Mouse (Mus musculus): ENCODE data around the gene Prr22.

Gene Prr22

DNA sequence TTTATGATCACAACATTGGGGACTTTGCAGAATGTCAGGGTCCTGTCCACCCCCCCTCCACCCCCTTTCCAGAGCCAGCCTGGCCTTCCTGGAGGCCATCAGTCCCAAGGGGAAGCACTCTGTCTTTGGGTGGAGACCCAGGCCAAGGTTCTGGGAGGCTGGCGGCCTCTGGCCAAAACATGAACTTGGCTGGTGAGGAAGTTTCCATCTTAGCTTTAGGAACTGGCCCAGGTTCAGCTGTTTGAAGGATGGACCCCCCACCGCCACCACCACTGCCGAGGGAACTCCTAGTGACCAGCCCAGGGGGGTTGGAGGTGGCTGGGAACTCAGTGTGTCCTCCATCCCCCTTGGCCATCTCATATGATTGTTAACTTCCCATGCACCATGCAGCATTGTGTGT lies 9.0 kb upstream of the Prr22 start:
- DNase-seq (ENCODE audit: low spot score in 2 of 2): no peak

- DNase-seq (ENCODE audit: low spot score in 2 of 2): peak; percentile 73 to 77
Observed at GRCm38 (mm10) chr17:56761991-56762410, 8.0 kb upstream of the Prr22 start.

DNA sequence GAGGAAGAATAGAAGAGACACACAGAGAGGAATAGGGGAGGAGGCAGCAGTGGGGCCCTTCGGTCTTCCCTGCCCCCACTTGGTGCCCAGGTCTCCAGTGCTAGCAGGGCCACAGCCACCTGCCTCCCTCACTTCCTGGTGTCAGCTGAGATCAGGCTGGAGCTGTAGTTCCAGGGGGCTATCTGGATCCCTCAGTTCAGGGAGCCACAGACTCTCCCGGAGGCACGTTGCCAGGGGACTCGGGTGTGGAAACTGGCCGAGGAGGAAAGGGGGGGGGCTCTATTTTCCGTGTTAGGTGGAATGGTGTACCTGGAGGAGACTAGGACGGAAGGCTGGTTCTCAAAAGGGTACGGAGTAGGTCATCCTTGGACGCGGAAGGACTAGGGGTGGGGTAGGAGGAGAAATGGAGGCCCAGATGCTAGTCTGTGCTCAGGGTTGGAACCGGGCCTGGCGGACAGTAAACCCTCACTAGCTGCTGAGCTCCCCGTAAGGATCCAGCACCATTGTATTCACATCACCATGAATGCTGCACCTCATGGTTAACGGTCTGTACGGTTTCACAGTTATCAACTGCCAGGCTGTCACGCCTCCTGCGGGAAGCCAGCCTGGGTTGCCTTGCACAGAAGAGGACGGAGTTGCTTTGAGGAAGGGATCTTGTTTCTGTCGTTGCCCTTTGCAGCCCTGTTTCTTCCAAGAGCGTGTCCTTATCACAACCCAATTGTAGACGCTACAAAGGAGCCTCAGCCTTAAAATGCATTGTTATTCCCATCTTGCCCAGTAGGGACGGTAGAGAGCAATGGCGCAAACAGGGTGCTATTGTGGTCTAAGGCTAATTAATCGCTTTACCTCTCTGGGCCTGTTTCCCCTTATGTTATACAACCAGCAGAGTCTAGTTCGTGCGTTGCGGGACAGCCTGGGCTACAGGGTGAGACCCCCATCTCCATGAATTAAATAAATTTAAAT lies 7.0 kb upstream of the Prr22 start:
- no peak for DNase-seq (ENCODE audit: low spot score in 2 of 2)

GRCm38 (mm10) chr17:56763741-56764250 lies 6.3 kb upstream of the Prr22 start:
- no peak for DNase-seq (ENCODE audit: low spot score in 2 of 2)

GRCm38 (mm10) chr17:56764474-56765354 lies 5.3 kb upstream of the Prr22 start, which contains the start of gene Dus3l:
Dus3l (plus strand) TSS chr17:56764757.
- DNase-seq (ENCODE audit: low spot score in 2 of 2): peak; percentile 87 to 88

DNA sequence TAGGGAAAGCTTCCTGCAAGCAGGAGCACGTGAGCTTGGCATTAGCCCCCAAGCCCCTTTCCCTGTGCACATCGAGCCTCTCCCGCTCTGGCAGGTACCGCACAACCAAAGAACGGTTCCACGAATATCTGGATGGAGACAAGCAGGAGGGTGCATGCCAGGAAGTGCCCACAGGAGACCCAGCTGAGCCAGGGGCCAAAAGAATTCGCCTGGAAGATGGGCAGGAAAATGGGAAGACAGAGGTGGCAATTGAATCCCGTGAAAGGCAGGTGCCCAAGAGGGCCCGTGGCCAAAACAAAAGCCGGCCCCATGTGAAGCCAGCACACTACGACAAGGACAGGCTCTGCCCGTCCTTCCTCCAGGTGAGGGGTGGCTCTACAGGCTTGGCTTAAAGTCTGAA lies 4.6 kb upstream of the Prr22 start:
- DNase-seq (ENCODE audit: low spot score in 2 of 2): no peak

- no peak for DNase-seq (ENCODE audit: low spot score in 2 of 2)
Observed at GRCm38 (mm10) chr17:56766631-56767405, 3.2 kb upstream of the Prr22 start.

- DNase-seq (ENCODE audit: low spot score in 2 of 2): no peak
Observed at GRCm38 (mm10) chr17:56767531-56768135, 2.4 kb upstream of the Prr22 start.

DNA sequence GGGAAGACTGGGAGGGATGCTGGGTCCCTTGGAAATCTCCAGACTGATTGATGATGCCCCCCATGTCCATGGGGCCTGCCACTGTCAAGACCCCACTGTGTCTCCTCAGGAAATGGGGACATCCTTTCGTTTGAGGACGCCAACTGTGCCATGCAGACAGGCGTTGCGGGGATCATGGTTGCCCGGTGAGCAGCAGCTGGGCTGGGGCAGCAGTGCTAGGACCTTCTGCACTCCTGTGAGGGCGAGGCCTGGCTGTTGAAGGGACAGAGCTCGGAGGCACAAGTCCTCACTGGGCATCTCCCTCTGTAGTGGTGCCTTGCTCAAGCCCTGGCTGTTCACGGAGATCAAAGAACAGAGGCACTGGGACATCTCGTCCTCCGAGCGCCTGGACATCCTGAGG lies 1.1 kb upstream of the Prr22 start:
- DNase-seq (ENCODE audit: low spot score in 2 of 2): no peak

DNA sequence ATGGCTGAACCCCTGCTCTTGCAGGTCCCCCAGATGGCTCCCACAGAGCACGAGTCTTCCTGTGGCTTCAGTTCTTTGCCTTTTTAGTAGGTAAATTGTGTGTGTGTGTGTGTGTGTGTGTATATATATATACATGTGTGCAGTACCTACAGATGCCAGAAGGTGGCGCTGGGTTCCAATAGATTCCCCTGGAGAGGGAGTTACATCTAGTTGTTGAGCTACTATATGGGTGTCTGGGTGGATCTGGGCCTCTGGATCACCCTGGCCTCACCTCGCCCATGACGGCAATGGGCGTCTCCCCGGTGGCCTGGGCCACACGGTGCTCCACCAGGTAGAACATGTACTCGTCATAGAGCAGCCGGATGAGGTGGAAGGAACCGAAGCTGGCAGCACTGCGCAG lies 7.5 kb downstream of the Prr22 start:
- DNase-seq (ENCODE audit: low spot score in 2 of 2): no peak

- no peak for DNase-seq (ENCODE audit: low spot score in 2 of 2)
Observed at GRCm38 (mm10) chr17:56778779-56779362, 8.8 kb downstream of the Prr22 start.

GRCm38 (mm10) chr17:56780291-56780978 lies 10.4 kb downstream of the Prr22 start:
- DNase-seq (ENCODE audit: low spot score in 2 of 2): no peak

DNA sequence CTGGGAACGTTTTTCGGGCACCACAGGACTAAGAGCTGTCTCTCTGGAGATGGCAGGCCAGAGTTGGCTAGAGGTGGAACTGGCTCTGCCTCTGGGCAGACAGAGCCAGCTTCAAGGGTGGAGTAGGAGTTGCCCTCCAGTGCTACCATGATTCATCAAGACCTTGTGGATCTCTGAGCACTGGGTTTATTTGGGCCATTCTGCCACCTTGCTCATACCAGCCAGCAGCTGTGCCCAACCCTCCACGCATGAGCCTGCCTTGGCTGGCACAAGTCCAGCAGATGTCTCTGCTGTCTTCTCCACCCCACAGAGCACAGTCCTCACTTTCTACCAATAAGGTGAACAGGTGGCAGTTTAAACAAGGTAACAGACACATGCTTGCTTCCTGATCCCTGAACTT lies 18.8 kb downstream of the Prr22 start:
- DNase-seq (ENCODE audit: low spot score in 2 of 2): no peak

DNA sequence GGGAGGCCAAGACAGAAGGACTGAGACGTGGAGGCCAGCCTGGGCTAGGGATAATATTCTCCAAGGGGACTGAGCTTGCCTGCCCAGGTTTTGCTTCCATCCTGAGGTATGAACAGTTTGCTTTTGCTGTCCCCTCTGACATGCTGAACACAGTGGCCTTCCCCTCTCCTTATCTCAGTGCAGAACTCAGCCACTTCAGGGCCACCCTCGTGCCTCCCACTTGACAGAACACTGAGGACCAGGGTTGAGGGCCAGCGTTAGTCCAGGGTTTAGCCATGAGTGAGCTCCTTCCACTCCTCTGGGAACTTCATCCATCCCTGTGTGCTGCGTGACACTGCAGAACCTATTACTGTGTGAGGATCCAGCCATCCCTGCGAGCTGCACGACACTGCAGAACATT lies 19.2 kb downstream of the Prr22 start:
- DNase-seq (ENCODE audit: low spot score in 2 of 2): no peak

DNA sequence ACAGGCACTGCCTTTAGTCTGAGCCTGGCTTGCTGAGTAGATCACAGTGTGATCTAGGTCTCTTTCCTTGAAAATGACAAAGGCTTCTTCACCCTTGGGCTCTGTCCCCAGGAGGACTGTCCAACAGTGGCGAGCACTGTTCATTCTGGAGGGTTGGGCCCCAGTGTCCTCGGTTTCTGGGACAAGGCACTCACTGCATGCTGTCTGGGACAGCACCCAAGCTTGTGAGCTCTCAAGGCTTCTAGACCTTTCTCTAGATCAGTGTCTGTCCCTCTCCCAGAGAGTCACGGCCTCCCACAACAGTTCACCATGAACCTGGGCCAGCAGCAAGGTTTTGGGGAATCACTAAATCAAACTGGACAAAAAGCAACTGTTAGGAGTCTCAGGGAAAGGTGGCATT lies 22.5 kb downstream of the Prr22 start:
- no peak for DNase-seq (ENCODE audit: low spot score in 2 of 2)

- DNase-seq (ENCODE audit: low spot score in 2 of 2): no peak
Observed at GRCm38 (mm10) chr17:56793614-56794319, 23.7 kb downstream of the Prr22 start.

- DNase-seq (ENCODE audit: low spot score in 2 of 2): no peak
Observed at GRCm38 (mm10) chr17:56799276-56799675, 29.2 kb downstream of the Prr22 start.

GRCm38 (mm10) chr17:56802065-56802464 lies 32.0 kb downstream of the Prr22 start:
- DNase-seq (ENCODE audit: low spot score in 2 of 2): no peak

DNA sequence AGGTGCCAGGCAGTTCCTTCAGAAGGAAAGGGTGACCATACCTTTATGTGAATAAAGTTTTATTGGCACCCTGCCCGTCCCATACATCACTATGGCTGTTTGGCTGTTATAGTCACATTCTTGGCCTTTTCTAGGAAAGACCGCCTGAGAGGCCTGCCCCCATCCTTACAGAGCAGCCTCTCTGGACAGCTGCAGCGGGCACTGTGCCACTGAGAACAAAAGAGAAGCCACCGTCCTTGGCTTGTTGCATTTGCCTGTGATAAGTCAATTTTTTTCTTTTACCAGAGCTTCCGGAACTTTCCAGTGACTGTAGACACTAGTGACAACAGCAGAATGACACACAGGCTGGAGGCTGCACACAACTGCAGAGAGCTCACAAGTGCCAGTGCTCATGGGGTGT lies 34.9 kb downstream of the Prr22 start:
- no peak for DNase-seq (ENCODE audit: low spot score in 2 of 2)
